Mouse (Mus musculus) MEL (cell line): ENCODE results near the gene Unc13a.

ENCODE experiments used
- BHLHE40 ChIP-seq: IDR thresholded peaks from 2 replicates; pipeline ENCODE4 v1.6.1; 2012; ENCODE audit warnings: low read depth, mild to moderate bottlenecking, inconsistent platforms, low read length, improper control_type of control experiment, borderline replicate concordance
- CHD1 ChIP-seq: IDR thresholded peaks from 2 replicates; pipeline ENCODE4 v1.6.1; 2012; ENCODE audit warnings: low read depth, mild to moderate bottlenecking, inconsistent platforms, low read length, improper control_type of control experiment
- CTCF ChIP-seq, 3 experiments: IDR thresholded peaks in 2 of 3; conservative IDR thresholded peaks in 1 of 3; 2 replicates each; pipeline ENCODE4 v1.5.1; 2011 to 2012; ENCODE audit warnings: low read length in 3 of 3, low read depth in 2 of 3, mild to moderate bottlenecking in 2 of 3, improper control_type of control experiment in 1 of 3, inconsistent platforms in 1 of 3, mixed read lengths in 1 of 3, moderate library complexity in 1 of 3; ENCODE audit not compliant: control insufficient read depth in 1 of 3, insufficient read depth in 1 of 3, poor library complexity in 1 of 3, severe bottlenecking in 1 of 3
- EP300 ChIP-seq, 2 experiments: IDR thresholded peaks; 2 replicates each; pipeline ENCODE4 v1.6.1; 2011; ENCODE audit warnings: improper control_type of control experiment in 2 of 2, low read length in 2 of 2, low read depth in 1 of 2, mild to moderate bottlenecking in 1 of 2
- KAT2A ChIP-seq: conservative IDR thresholded peaks from 2 replicates; pipeline ENCODE4 v1.6.1; 2012; ENCODE audit warnings: low read depth, low read length, improper control_type of control experiment, inconsistent platforms
- MXI1 ChIP-seq: IDR thresholded peaks from 2 replicates; pipeline ENCODE4 v1.6.1; 2011; ENCODE audit warnings: mild to moderate bottlenecking, low read depth, low read length, improper control_type of control experiment
- NRF1 ChIP-seq: IDR thresholded peaks from 2 replicates; pipeline ENCODE4 v1.6.1; 2014; ENCODE audit warnings: low read depth, mild to moderate bottlenecking, inconsistent platforms, low read length, improper control_type of control experiment, moderate library complexity; ENCODE audit not compliant: poor library complexity, insufficient read depth, severe bottlenecking
- POLR2A ChIP-seq, 2 experiments: IDR thresholded peaks; 2 replicates each; pipeline ENCODE4 v1.6.1; 2011 to 2012; ENCODE audit warnings: low read length in 2 of 2, mild to moderate bottlenecking in 2 of 2, control low read depth in 1 of 2, improper control_type of control experiment in 1 of 2, low read depth in 1 of 2, moderate library complexity in 1 of 2; ENCODE audit not compliant: control insufficient read depth in 1 of 2, insufficient read depth in 1 of 2, poor library complexity in 1 of 2
- POLR2AphosphoS2 ChIP-seq: IDR thresholded peaks from 2 replicates; pipeline ENCODE4 v1.6.1; 2011; ENCODE audit warnings: low read length, improper control_type of control experiment
- RAD21 ChIP-seq: IDR thresholded peaks from 2 replicates; pipeline ENCODE4 v1.6.1; 2011; ENCODE audit warnings: mild to moderate bottlenecking, low read depth, low read length, improper control_type of control experiment
- RCOR1 ChIP-seq: IDR thresholded peaks from 2 replicates; pipeline ENCODE4 v1.6.1; 2012; ENCODE audit warnings: low read depth, mild to moderate bottlenecking, inconsistent platforms, low read length, improper control_type of control experiment
- TAL1 ChIP-seq: IDR thresholded peaks from 2 replicates; pipeline ENCODE4 v1.6.1; 2012; ENCODE audit warnings: mild to moderate bottlenecking, inconsistent platforms, low read length, moderate library complexity, mixed read lengths
- TBP ChIP-seq: IDR thresholded peaks from 2 replicates; pipeline ENCODE4 v1.8.0; 2011; ENCODE audit warnings: low read depth, low read length, improper control_type of control experiment
- ZNF384 ChIP-seq: IDR thresholded peaks from 2 replicates; pipeline ENCODE4 v1.6.1; 2012; ENCODE audit warnings: low read depth, mild to moderate bottlenecking, inconsistent platforms, low read length, improper control_type of control experiment

GRCm38 (mm10) chr8:71630761-71631160, 40.8 kb downstream of the Unc13a start:
- TF ChIP-seq TAL1 (no peak), CTCF (IDR thresholded peaks at IDR 0.05 in 2 of 3, conservative IDR thresholded peaks at IDR 0.05 in 1 of 3; ENCODE audit: control insufficient read depth in 1 of 3, insufficient read depth in 1 of 3, low read depth in 2 of 3, low read length in 3 of 3, poor library complexity in 1 of 3, severe bottlenecking in 1 of 3) (no peak), POLR2A (IDR thresholded peaks at IDR 0.05; ENCODE audit: control insufficient read depth in 1 of 2, insufficient read depth in 1 of 2, low read depth in 1 of 2, low read length in 2 of 2, poor library complexity in 1 of 2) (no peak), POLR2AphosphoS2 (no peak), EP300 (IDR thresholded peaks at IDR 0.05; ENCODE audit: low read depth in 1 of 2, low read length in 2 of 2) (no peak), RAD21 (no peak), CHD1 (no peak), NRF1 (no peak), TBP (no peak), MXI1 (no peak), KAT2A (no peak), BHLHE40 (no peak), ZNF384 (no peak), RCOR1 (no peak)
